Mouse (Mus musculus): ENCODE results near the gene Gm17304. TPM values are rescaled to one million over a fixed set of nuclear protein-coding genes. Genes with fewer than 3 reads are reported as not detected.

Gm17304 gene
- polyA plus RNA-seq, 1 experiment from 2014 or later, result not detected

Other genes with a start within 250 kb of the Gm17304 start
- 12.2 and 14.4 TPM in 2 replicates for gene Barhl2, start 150.9 kb upstream of the Gm17304 start, polyA plus RNA-seq (2014; fragmentation: Nextera tagmentation; extraction: Ambion mirVana)
- 114 and 116 TPM in 2 replicates for gene Zfp644, start 88.2 kb downstream of the Gm17304 start, polyA plus RNA-seq (2014; fragmentation: Nextera tagmentation; extraction: Ambion mirVana)

All from midbrain, embryonic 14.5 days (tissue).